Mouse (Mus musculus) A20 (cell line): ENCODE results near the gene Clec2g.
A peak's percentile ranks its signal among the peaks of the same experiment; 100 is the strongest.
"Not testable (repeated sequence)": the region's sequence is repeated elsewhere in the genome, so short reads cannot be mapped to it uniquely, and the experiment has no call there.

Experiments used
- DNase-seq: peaks from one replicate; pipeline ENCODE4 v3.0.0-alpha.2; 2011; ENCODE audit warnings: low read depth, low spot score

The Clec2g gene

GRCm38 (mm10) chr6:128971394-128972039 is 37.3 kb downstream of the Clec2g start:
- DNase-seq = no peak

- no peak for DNase-seq
Observed at GRCm38 (mm10) chr6:128972156-128972555, 38.0 kb downstream of the Clec2g start.

GRCm38 (mm10) chr6:128972687-128973438 is 38.7 kb downstream of the Clec2g start:
- DNase-seq = peak; percentile 65

GRCm38 (mm10) chr6:128973439-128973697 is 39.2 kb downstream of the Clec2g start:
- DNase-seq = no peak

GRCm38 (mm10) chr6:128974850-128975249 is 40.7 kb downstream of the Clec2g start:
- peak; percentile 41 for DNase-seq

GRCm38 (mm10) chr6:128976194-128976593 is 42.0 kb downstream of the Clec2g start:
- no peak for DNase-seq

GRCm38 (mm10) chr6:128981951-128982541 is 47.9 kb downstream of the Clec2g start:
- not testable (repeated sequence) for DNase-seq

- DNase-seq = no peak
Observed at GRCm38 (mm10) chr6:128992337-128992736, 58.2 kb downstream of the Clec2g start.

GRCm38 (mm10) chr6:128992753-128993152 is 58.6 kb downstream of the Clec2g start:
- peak; percentile 77 for DNase-seq

GRCm38 (mm10) chr6:128993221-128993620 is 59.0 kb downstream of the Clec2g start:
- DNase-seq = peak; percentile 52

- DNase-seq = peak; percentile 79
Observed at GRCm38 (mm10) chr6:128994336-128994735, 60.2 kb downstream of the Clec2g start.

- peak; percentile 59 for DNase-seq
Observed at GRCm38 (mm10) chr6:128994742-128995141, 60.6 kb downstream of the Clec2g start.

GRCm38 (mm10) chr6:128995250-128996053 is 61.3 kb downstream of the Clec2g start:
- peak; percentile 60 for DNase-seq

GRCm38 (mm10) chr6:128996054-128996767 is 62.0 kb downstream of the Clec2g start:
- DNase-seq = peak; percentile 46

- peak; percentile 59 for DNase-seq
Observed at GRCm38 (mm10) chr6:128996768-128997442, 62.7 kb downstream of the Clec2g start.

- peak; percentile 63 for DNase-seq
Observed at GRCm38 (mm10) chr6:129001392-129001791, 67.2 kb downstream of the Clec2g start.

- DNase-seq = no peak
Observed at GRCm38 (mm10) chr6:129008552-129008951, 74.4 kb downstream of the Clec2g start.

- DNase-seq = peak; percentile 35
Observed at GRCm38 (mm10) chr6:129009846-129010504, 75.8 kb downstream of the Clec2g start.

GRCm38 (mm10) chr6:129010505-129010873 is 76.3 kb downstream of the Clec2g start:
- DNase-seq = no peak

GRCm38 (mm10) chr6:129012012-129012411 is 77.8 kb downstream of the Clec2g start:
- DNase-seq = not testable (repeated sequence)
